Mouse (Mus musculus): Measurements from ENCODE around the gene U2af2. TPM values are rescaled to one million over a fixed set of nuclear protein-coding genes. Genes with fewer than 3 reads are reported as not detected.
A peak's percentile ranks its signal among the peaks of the same experiment; 100 is the strongest.

The U2af2 gene
- polyA plus RNA-seq, 1 experiment from 2014 or later = 99.8 TPM

GRCm38 (mm10) chr7:5020685-5021084, 41.3 kb upstream of the U2af2 start:
- peak overlapping the region; percentile 82 for H3K4me2 ChIP-seq
- H3K4me3 ChIP-seq = peak overlapping the region; percentile 79
- peak; percentile 3 for ATAC-seq (ENCODE audit: low FRiP score, low read depth)
- 0% methylated on average over 10 of the region's 15 CpGs for WGBS
- H3K27me3 ChIP-seq = no peaks in the 10 kb centered on the region
- H3K9ac ChIP-seq = peak overlapping the region; percentile 93
- peaks cover 8% of the 10 kb centered on the region; the same call in 1 of the 2 replicates for H3K36me3 ChIP-seq
- H3K9me3 ChIP-seq = no peaks in the 10 kb centered on the region
- peaks cover 22% of the 10 kb centered on the region for H3K4me1 ChIP-seq (replicated peaks)
- H3K27ac ChIP-seq (replicated peaks) = peak overlapping the region; percentile 93

- H3K4me1 ChIP-seq (replicated peaks) = peaks cover 18% of the 10 kb centered on the region
- H3K27me3 ChIP-seq = no peaks in the 10 kb centered on the region
- peak overlapping the region; percentile 82 for H3K4me2 ChIP-seq
- H3K9me3 ChIP-seq = no peaks in the 10 kb centered on the region
- WGBS = 49% methylated on average over 5 of the region's 5 CpGs
- H3K36me3 ChIP-seq = peaks cover 8% of the 10 kb centered on the region; the same call in 1 of the 2 replicates
- ATAC-seq (ENCODE audit: low FRiP score, low read depth) = no peak
- peak overlapping the region; percentile 93 for H3K27ac ChIP-seq (replicated peaks)
- H3K4me3 ChIP-seq = peak overlapping the region; percentile 79
- peak overlapping the region; percentile 93 for H3K9ac ChIP-seq
Measured at GRCm38 (mm10) chr7:5021197-5021596, 40.7 kb upstream of the U2af2 start.

DNA sequence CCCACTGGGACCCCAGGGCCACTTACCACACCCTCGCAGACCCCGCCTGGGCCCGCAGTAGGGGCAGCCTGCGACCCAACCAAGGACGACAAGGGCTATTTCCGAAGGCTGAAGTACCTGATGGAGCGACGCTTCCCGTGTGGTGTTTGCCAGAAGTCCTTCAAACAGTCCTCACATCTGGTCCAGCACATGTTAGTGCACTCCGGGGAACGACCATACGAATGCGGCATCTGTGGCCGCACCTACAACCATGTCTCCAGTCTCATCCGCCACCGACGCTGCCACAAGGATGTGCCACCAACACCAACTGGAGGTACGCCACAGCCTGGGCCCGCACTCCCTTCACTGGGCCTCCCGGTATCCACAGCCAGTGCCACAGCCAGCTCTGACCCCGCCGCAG, 32.4 kb upstream of the U2af2 start:
- no peak overlapping the region for H3K4me2 ChIP-seq
- peaks cover 8% of the 10 kb centered on the region for H3K9me3 ChIP-seq
- ATAC-seq (ENCODE audit: low FRiP score, low read depth) = no peak
- peaks cover 55% of the 10 kb centered on the region for H3K36me3 ChIP-seq
- H3K27ac ChIP-seq (replicated peaks) = no peak overlapping the region
- WGBS = 96% methylated on average over 22 of the region's 22 CpGs
- no peak overlapping the region for H3K4me3 ChIP-seq
- no peak overlapping the region for H3K9ac ChIP-seq
- H3K4me1 ChIP-seq (replicated peaks) = no peaks in the 10 kb centered on the region
- no peaks in the 10 kb centered on the region for H3K27me3 ChIP-seq

DNA sequence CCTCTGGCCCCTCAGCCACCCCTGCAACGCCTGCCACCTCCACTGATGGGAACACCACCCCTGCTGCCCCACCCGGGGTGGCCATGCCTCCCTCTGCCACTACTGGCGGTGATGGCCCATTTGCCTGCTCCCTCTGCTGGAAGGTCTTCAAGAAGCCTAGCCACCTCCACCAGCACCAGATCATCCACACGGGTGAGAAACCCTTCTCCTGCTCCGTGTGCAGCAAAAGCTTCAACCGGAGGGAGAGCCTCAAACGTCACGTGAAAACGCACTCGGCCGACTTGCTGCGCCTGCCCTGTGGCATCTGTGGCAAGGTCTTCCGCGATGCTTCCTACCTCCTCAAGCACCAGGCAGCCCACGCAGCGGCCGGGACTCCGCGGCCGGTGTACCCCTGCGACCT, 32.0 kb upstream of the U2af2 start:
- Histone ChIP-seq H3K9ac (no peak overlapping the region), H3K4me1 (replicated peaks) (no peaks in the 10 kb centered on the region), H3K4me2 (no peak overlapping the region), H3K4me3 (no peak overlapping the region), H3K9me3 (peaks cover 8% of the 10 kb centered on the region), H3K27me3 (no peaks in the 10 kb centered on the region), H3K36me3 (peaks cover 59% of the 10 kb centered on the region), H3K27ac (replicated peaks) (no peak overlapping the region)
- WGBS = 89% methylated on average over 21 of the region's 21 CpGs
- no peak for ATAC-seq (ENCODE audit: low FRiP score, low read depth)

DNA sequence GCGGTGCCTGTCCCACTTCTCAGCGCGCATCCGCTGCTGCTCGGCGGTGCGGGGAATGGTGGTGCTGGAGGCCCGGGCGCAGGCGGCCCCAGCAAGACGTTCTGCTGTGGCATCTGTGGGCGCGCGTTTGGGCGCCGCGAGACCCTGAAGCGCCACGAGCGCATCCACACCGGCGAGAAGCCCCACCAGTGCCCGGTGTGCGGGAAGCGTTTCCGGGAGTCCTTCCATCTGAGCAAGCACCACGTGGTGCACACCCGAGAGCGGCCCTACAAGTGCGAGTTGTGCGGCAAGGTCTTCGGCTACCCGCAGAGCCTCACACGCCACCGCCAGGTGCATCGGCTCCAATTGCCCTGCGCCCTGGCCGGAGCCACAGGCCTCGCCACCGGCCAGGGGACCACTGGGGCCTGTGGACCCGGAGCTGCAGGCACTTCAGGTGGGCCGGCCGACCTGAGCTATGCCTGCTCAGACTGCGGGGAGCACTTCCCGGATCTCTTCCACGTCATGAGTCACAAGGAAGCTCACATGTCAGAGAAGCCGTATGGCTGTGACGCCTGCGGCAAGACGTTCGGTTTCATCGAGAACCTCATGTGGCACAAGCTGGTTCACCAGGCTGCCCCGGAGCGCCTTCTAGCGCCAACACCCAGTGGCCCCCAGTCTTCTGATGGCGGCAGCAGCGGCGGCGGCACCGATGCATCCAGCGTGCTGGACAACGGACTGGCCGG, 31.2 kb upstream of the U2af2 start:
- H3K27me3 ChIP-seq = no peaks in the 10 kb centered on the region
- no peak overlapping the region for H3K4me2 ChIP-seq
- no peak overlapping the region for H3K9ac ChIP-seq
- no peaks in the 10 kb centered on the region for H3K4me1 ChIP-seq (replicated peaks)
- no peak overlapping the region for H3K4me3 ChIP-seq
- WGBS = 80% methylated on average over 63 of the region's 63 CpGs
- peaks cover 64% of the 10 kb centered on the region for H3K36me3 ChIP-seq
- ATAC-seq (ENCODE audit: low FRiP score, low read depth) = no peak
- H3K27ac ChIP-seq (replicated peaks) = no peak overlapping the region
- H3K9me3 ChIP-seq = peaks cover 8% of the 10 kb centered on the region

GRCm38 (mm10) chr7:5031496-5031895, 30.4 kb upstream of the U2af2 start:
- Histone ChIP-seq H3K36me3 (peaks cover 69% of the 10 kb centered on the region), H3K4me1 (replicated peaks) (no peaks in the 10 kb centered on the region), H3K27ac (replicated peaks) (no peak overlapping the region), H3K9me3 (peaks cover 8% of the 10 kb centered on the region), H3K4me3 (no peak overlapping the region), H3K27me3 (no peaks in the 10 kb centered on the region), H3K9ac (no peak overlapping the region), H3K4me2 (no peak overlapping the region)
- no peak for ATAC-seq (ENCODE audit: low FRiP score, low read depth)
- WGBS = 78% methylated on average over 39 of the region's 46 CpGs

DNA sequence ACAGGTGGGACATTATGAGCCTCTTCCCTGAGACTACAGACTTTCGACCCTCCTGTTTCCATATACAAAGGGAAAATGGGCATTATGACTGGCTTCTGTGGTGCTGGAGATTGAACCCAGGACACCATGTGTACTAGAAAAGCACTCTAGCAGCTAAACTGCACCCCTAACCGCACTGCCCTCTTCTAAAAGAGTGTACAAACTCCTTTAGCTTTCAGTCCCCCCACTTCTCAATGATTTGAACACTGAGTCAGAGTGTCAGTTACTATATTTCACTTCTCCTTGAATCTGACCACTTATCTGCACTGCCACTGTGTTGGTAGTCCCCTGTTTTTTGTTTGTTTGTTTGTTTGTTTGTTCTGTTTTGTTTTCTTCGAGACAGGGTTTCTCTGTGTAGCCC, 28.1 kb upstream of the U2af2 start, which contains the start of gene 4632433K11Rik:
TSS of gene 4632433K11Rik (plus strand) at position 301 of the 400 bp plus-strand sequence.
- Histone ChIP-seq H3K9me3 (peaks cover 8% of the 10 kb centered on the region), H3K4me2 (no peak within 1 kb of the TSS), H3K27ac (replicated peaks) (no peak within 1 kb of the TSS), H3K27me3 (no peaks in the 10 kb centered on the region), H3K36me3 (peaks cover 65% of the 10 kb centered on the region), H3K4me3 (no peak within 1 kb of the TSS), H3K4me1 (replicated peaks) (peaks cover 9% of the 10 kb centered on the region), H3K9ac (no peak within 1 kb of the TSS)
- no peak for ATAC-seq (ENCODE audit: low FRiP score, low read depth)
- 91% methylated on average over 3 of the region's 3 CpGs for WGBS

DNA sequence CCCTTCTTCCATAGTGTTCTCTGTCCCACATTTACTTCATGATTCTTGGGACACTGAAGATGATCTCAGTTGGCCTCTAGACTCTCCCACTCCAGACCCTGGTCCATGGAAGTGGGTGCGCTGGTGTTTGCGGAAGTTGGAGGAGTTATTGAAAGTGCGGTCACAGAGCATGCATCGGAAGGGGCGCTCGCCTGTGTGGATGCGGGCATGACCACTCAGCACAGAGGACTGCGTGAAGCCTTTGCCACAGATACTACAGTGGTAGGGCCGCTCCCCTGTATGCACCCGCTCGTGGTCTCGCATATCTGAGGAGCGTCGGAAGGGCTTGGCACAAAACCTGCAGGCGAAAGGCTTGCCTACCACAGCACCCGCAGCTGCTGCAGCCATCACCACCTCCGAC, 26.3 kb upstream of the U2af2 start:
- Histone ChIP-seq H3K27ac (replicated peaks) (no peak overlapping the region), H3K27me3 (no peaks in the 10 kb centered on the region), H3K4me1 (replicated peaks) (peaks cover 21% of the 10 kb centered on the region), H3K36me3 (peaks cover 47% of the 10 kb centered on the region), H3K4me3 (no peak overlapping the region), H3K9ac (no peak overlapping the region), H3K4me2 (no peak overlapping the region), H3K9me3 (peaks cover 2% of the 10 kb centered on the region)
- no peak for ATAC-seq (ENCODE audit: low FRiP score, low read depth)
- WGBS = 97% methylated on average over 17 of the region's 17 CpGs

DNA sequence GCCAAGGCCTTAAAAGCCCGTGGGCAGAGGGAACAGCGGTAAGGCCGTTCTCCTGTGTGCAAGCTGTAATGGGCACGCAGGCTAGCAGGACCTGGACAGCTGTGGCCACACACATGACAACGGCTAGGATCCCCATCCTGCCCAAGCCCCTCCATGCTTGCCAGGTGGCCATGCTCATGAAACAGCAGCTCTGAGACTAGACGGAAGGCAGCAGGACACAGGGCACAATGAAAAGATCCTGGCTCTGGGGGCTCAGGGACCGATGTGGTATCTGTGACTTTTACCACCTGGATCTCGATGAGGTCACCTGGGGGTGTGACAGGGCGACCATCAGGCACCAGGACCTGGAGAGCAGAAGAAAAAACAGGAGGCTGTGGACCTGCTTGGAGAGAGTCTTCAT, 25.8 kb upstream of the U2af2 start:
- Histone ChIP-seq H3K4me1 (replicated peaks) (peaks cover 21% of the 10 kb centered on the region), H3K36me3 (peaks cover 42% of the 10 kb centered on the region), H3K4me3 (no peak overlapping the region), H3K9me3 (no peaks in the 10 kb centered on the region), H3K4me2 (no peak overlapping the region), H3K27ac (replicated peaks) (no peak overlapping the region), H3K9ac (no peak overlapping the region), H3K27me3 (no peaks in the 10 kb centered on the region)
- WGBS = 96% methylated on average over 9 of the region's 9 CpGs
- no peak for ATAC-seq (ENCODE audit: low FRiP score, low read depth)

DNA sequence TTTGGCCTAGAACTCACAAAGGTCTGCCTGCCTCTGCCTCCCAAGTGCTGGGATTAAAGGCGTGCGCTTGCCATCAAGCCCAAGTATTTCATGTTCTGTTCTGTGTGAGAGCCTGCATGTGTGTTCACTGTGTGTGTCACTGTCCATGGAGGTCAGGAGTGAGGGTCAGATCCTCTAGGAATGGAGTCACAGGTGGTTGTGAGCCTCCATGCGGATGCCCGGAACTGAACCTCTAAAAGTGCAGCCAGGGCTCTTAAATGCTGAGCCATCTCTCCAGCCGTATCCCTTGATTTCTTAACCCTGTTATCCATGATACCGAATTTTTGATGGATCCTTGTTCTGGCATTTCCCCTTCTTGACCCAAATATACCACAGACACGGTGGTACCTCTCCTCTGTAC, 24.9 kb upstream of the U2af2 start:
- peaks cover 21% of the 10 kb centered on the region for H3K4me1 ChIP-seq (replicated peaks)
- ATAC-seq (ENCODE audit: low FRiP score, low read depth) = no peak
- H3K4me2 ChIP-seq = peak overlapping the region; percentile 58
- H3K27me3 ChIP-seq = no peaks in the 10 kb centered on the region
- WGBS = 95% methylated on average over 7 of the region's 7 CpGs
- H3K36me3 ChIP-seq = peaks cover 33% of the 10 kb centered on the region
- H3K4me3 ChIP-seq = no peak overlapping the region
- no peaks in the 10 kb centered on the region for H3K9me3 ChIP-seq
- no peak overlapping the region for H3K9ac ChIP-seq
- H3K27ac ChIP-seq (replicated peaks) = no peak overlapping the region

DNA sequence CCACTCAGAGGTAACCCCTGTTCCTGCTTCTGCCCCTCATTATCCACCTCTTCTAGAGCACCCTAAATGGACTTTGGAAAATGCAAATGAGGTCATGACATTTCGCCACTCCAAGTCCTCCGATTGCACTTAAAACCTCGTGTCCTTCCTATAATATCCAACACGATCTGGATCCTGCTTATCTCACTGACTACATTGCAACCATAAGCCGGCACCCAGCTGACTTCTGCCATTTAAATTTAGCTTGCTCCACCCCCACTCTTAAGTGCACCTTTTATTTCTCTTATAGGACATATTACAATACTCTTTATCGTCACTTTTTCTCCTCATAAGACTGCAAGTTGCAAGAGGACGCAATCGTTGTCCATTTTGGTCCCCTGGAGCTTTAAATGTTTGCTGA, 24.5 kb upstream of the U2af2 start:
- 84% methylated on average over 8 of the region's 8 CpGs for WGBS
- peaks cover 21% of the 10 kb centered on the region for H3K4me1 ChIP-seq (replicated peaks)
- H3K9ac ChIP-seq = peak overlapping the region; percentile 82; the same call in 1 of the 2 replicates
- ATAC-seq (ENCODE audit: low FRiP score, low read depth) = no peak
- H3K27me3 ChIP-seq = no peaks in the 10 kb centered on the region
- H3K4me2 ChIP-seq = peak overlapping the region; percentile 58
- no peaks in the 10 kb centered on the region for H3K9me3 ChIP-seq
- peaks cover 28% of the 10 kb centered on the region for H3K36me3 ChIP-seq
- peak overlapping the region; percentile 68 for H3K4me3 ChIP-seq
- peak overlapping the region; percentile 98 for H3K27ac ChIP-seq (replicated peaks)

- Histone ChIP-seq H3K9ac (peak within 1 kb of the TSS; percentile 82), H3K27me3 (no peaks in the 10 kb centered on the region), H3K9me3 (no peaks in the 10 kb centered on the region), H3K4me1 (replicated peaks) (peaks cover 21% of the 10 kb centered on the region), H3K4me3 (peak within 1 kb of the TSS; percentile 68), H3K36me3 (peaks cover 24% of the 10 kb centered on the region), H3K27ac (replicated peaks) (peak within 1 kb of the TSS; percentile 98), H3K4me2 (peak within 1 kb of the TSS; percentile 58)
- peak; percentile 96 for ATAC-seq (ENCODE audit: low FRiP score, low read depth)
- WGBS = 0% methylated on average over 48 of the region's 48 CpGs
Measured at GRCm38 (mm10) chr7:5038109-5038732, 23.7 kb upstream of the U2af2 start, which contains the start of gene Zfp784. Zfp784 (minus strand) TSS chr7:5038446.

Data from hindbrain, embryonic 15.5 days (tissue).